In the genomic region with DNA sequence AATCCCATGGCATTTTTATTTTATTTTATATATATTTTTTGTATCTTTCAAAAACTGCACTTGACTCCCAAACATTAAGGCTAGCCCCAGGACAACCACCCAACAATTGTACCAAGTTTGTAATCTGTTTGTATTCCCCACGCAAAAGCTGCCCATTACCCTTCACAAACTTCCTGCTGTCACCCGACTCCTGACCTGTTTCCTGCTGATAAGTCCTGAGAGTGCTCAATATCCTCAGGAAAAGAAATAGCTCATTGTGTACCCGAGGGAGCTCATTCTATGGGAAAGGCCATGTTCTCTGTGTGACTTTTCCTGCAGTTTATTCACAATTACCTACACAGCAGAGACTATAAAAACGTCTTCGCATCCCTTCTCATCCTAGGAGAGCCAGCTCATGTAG, we compare ENCODE assay signal across 12 mouse cellular contexts. TPM values are rescaled to one million over a fixed set of nuclear protein-coding genes. Genes with fewer than 3 reads are reported as not detected.
A peak's percentile ranks its signal among the peaks of the same experiment; 100 is the strongest.
DNase-seq lines count a peak whose midpoint lies in the region; ATAC-seq and TF ChIP-seq lines count a peak whose summit lies in the region.
"Had no signal": no experiment of that assay in that cellular context is flagged by ENCODE, and none has a peak within 500 bp of the region (broad histone marks: within the 10 kb centered on the region; RNA-seq: fewer than 3 reads in every experiment).

No protein-coding gene starts in this region.

- peak; percentile 11 for DNase-seq in adrenal gland, postnatal 10 days
- no peak for DNase-seq in adrenal gland, adult 8-10 months
- DNase-seq in kidney, postnatal 0 days (ENCODE audit: low spot score), result peak; percentile 54
- DNase-seq in lung, postnatal 10 days, result peak; percentile 71
- no peak for DNase-seq in retina, embryonic 14.5 days (ENCODE audit: low spot score)
- no peak for DNase-seq in right cerebral cortex, postnatal 14 days
- no peak for DNase-seq in left cerebral cortex, postnatal 14 days (ENCODE audit: low spot score in 2 of 2)

- no peak overlapping the region for H3K4me2 ChIP-seq in heart, embryonic 11.5 days
- H3K4me2 ChIP-seq in kidney, postnatal 0 days (ENCODE audit: low read length), result no peak overlapping the region
- H3K4me2 ChIP-seq: forebrain, embryonic 12.5 days had no signal

- no peak overlapping the region for H3K9ac ChIP-seq in heart, embryonic 11.5 days (ENCODE audit: low read depth, low read length)
- no peak overlapping the region for H3K9ac ChIP-seq in kidney, postnatal 0 days (ENCODE audit: low read depth, low read length)
- H3K9ac ChIP-seq: forebrain, embryonic 12.5 days had no signal

- intact Hi-C loops in left cerebral cortex, postnatal 14 days (cut with DNase I), result no loop called here

- H3K27me3 ChIP-seq in heart, embryonic 11.5 days (ENCODE audit: control insufficient read depth, insufficient read depth, low read length), result no peaks in the 10 kb centered on the region
- H3K27me3 ChIP-seq in kidney, postnatal 0 days (ENCODE audit: insufficient read depth, low read length), result no peaks in the 10 kb centered on the region
- H3K27me3 ChIP-seq: forebrain, embryonic 12.5 days had no signal

- H3K4me3 ChIP-seq in heart, embryonic 11.5 days (ENCODE audit: low read depth, low read length), result no peak overlapping the region
- H3K4me3 ChIP-seq in kidney, postnatal 0 days (replicated peaks; ENCODE audit: low read depth, low read length), result no peak overlapping the region
- H3K4me3 ChIP-seq: forebrain, embryonic 12.5 days had no signal

- peak; percentile 69; the same call in 1 of the 2 replicates for ATAC-seq in heart, embryonic 11.5 days (replicated peaks; ENCODE audit: insufficient number of reproducible peaks, low FRiP score, low TSS enrichment)
- no peak for ATAC-seq in kidney, postnatal 0 days (replicated peaks; ENCODE audit: low FRiP score, low read depth)
- ATAC-seq: inflammation-experienced regulatory T-cells, adult 6 months; Patski had no signal

- 33% methylated on average over 5 of the region's 5 CpGs for WGBS in heart, embryonic 11.5 days (ENCODE audit: insufficient replicate concordance)
- WGBS in kidney, postnatal 0 days, result 31% methylated on average over 5 of the region's 5 CpGs

- H3K36me3 ChIP-seq in heart, embryonic 11.5 days (ENCODE audit: control insufficient read depth, insufficient read depth, low read length), result no peaks in the 10 kb centered on the region
- H3K36me3 ChIP-seq in kidney, postnatal 0 days (ENCODE audit: insufficient read depth, low read length), result no peaks in the 10 kb centered on the region
- H3K36me3 ChIP-seq: forebrain, embryonic 12.5 days had no signal

- H3K4me1 ChIP-seq in heart, embryonic 11.5 days (ENCODE audit: control insufficient read depth, insufficient read depth, low read length), result 0 out of 2 replicates have a peak, but pooled peaks cover 3% of the 10 kb centered on the region
- 0 out of 2 replicates have a peak, but pooled peaks cover 3% of the 10 kb centered on the region for H3K4me1 ChIP-seq in kidney, postnatal 0 days (replicated peaks; ENCODE audit: insufficient read depth, low read length)
- H3K4me1 ChIP-seq: forebrain, embryonic 12.5 days had no signal

- H3K9me3 ChIP-seq in heart, embryonic 11.5 days (replicated peaks; ENCODE audit: control insufficient read depth, low read length), result no peaks in the 10 kb centered on the region
- H3K9me3 ChIP-seq in kidney, postnatal 0 days (replicated peaks; ENCODE audit: low read length), result no peaks in the 10 kb centered on the region
- H3K9me3 ChIP-seq: forebrain, embryonic 12.5 days had no signal

- TF ChIP-seq CTCF in kidney, postnatal 0 days (IDR thresholded peaks at IDR 0.05; ENCODE audit: low read depth), result no peak

- H3K27ac ChIP-seq in heart, embryonic 11.5 days (ENCODE audit: low read depth, low read length), result peak overlapping the region; percentile 25; the same call in 1 of the 2 replicates
- no peak overlapping the region for H3K27ac ChIP-seq in kidney, postnatal 0 days
- H3K27ac ChIP-seq: forebrain, embryonic 12.5 days; macrophage had no signal

RNA-seq across cellular contexts. Expression of a gene that starts 17.1 kb away (rescaled TPM):
- under 1 TPM; 0.51 to 0.94 TPM for total RNA-seq in adrenal gland, postnatal 10 days (2021)
- 1 to 10 TPM in 2 of 4 experiments, under 1 TPM in 2; 0.24 to 2.7 (median 1.2) TPM for total RNA-seq in adrenal gland, adult 8-10 months (2022)
- 0.23 and 0.36 TPM in 2 replicates for polyA plus RNA-seq in heart, embryonic 11.5 days (2014; fragmentation: Nextera tagmentation; extraction: Ambion mirVana)
- 0.38 and 0.40 TPM in 2 replicates for polyA plus RNA-seq in kidney, postnatal 0 days (2015; fragmentation: Nextera tagmentation; extraction: Ambion mirVana)
- total RNA-seq in left cerebral cortex, postnatal 14 days (2021), result not detected
- polyA plus RNA-seq: inflammation-experienced regulatory T-cells, adult 6 months; Patski had no signal

RNA-seq across cellular contexts. Expression of a gene that starts 26.0 kb away (rescaled TPM):
- 10 to 100 TPM in 1 of 2 experiments, 1 to 10 TPM in 1; 7.2 to 11.4 TPM for total RNA-seq in adrenal gland, postnatal 10 days (2021)
- 1 to 10 TPM; 4.9 to 9.2 (median 7.6) TPM for total RNA-seq in adrenal gland, adult 8-10 months (2022)
- polyA plus RNA-seq in heart, embryonic 11.5 days (2014; fragmentation: Nextera tagmentation; extraction: Ambion mirVana), result 0.18 and 0.86 TPM in 2 replicates
- 10.3 and 10.6 TPM in 2 replicates for polyA plus RNA-seq in kidney, postnatal 0 days (2015; fragmentation: Nextera tagmentation; extraction: Ambion mirVana)
- total RNA-seq in left cerebral cortex, postnatal 14 days (2021), result 1 to 10 TPM; 1.4 to 2.1 TPM
- polyA plus RNA-seq: inflammation-experienced regulatory T-cells, adult 6 months; Patski had no signal

RNA-seq across cellular contexts. Expression of a gene that starts 28.7 kb away (rescaled TPM):
- total RNA-seq in adrenal gland, postnatal 10 days (2021), result 1 to 10 TPM; 1.9 to 3.7 TPM
- total RNA-seq in adrenal gland, adult 8-10 months (2022), result 1 to 10 TPM; 1.3 to 2.6 (median 2.2) TPM
- 7.4 and 8.8 TPM in 2 replicates for polyA plus RNA-seq in heart, embryonic 11.5 days (2014; fragmentation: Nextera tagmentation; extraction: Ambion mirVana)
- polyA plus RNA-seq in kidney, postnatal 0 days (2015; fragmentation: Nextera tagmentation; extraction: Ambion mirVana), result 1.5 and 1.7 TPM in 2 replicates
- total RNA-seq in left cerebral cortex, postnatal 14 days (2021), result under 1 TPM in 1 of 2 experiments, not detected in 1; 0.46 TPM
- polyA plus RNA-seq: Patski had no signal

RNA-seq across cellular contexts. Expression of a gene that starts 40.1 kb away (rescaled TPM):
- not detected for total RNA-seq in adrenal gland, postnatal 10 days (2021)
- under 1 TPM in 2 of 4 experiments, not detected in 2; 0.52 to 0.70 TPM for total RNA-seq in adrenal gland, adult 8-10 months (2022)
- 0.42 and 0.84 TPM in 2 replicates for polyA plus RNA-seq in heart, embryonic 11.5 days (2014; fragmentation: Nextera tagmentation; extraction: Ambion mirVana)
- 0.10 and 0.11 TPM in 2 replicates for polyA plus RNA-seq in kidney, postnatal 0 days (2015; fragmentation: Nextera tagmentation; extraction: Ambion mirVana)
- total RNA-seq in left cerebral cortex, postnatal 14 days (2021), result not detected
- polyA plus RNA-seq: forebrain, embryonic 12.5 days; inflammation-experienced regulatory T-cells, adult 6 months; macrophage; Patski had no signal

Comparison
In these comparisons a context has a peak if more than half of its experiments do, and no peak if none do; other contexts are left out.
1. DNase-seq: peak in adrenal gland, postnatal 10 days (single experiment), kidney, postnatal 0 days (single experiment) and lung, postnatal 10 days (single experiment); none in adrenal gland, adult 8-10 months (single experiment), retina, embryonic 14.5 days (single experiment), right cerebral cortex, postnatal 14 days (single experiment) and left cerebral cortex, postnatal 14 days (0 of 2).